Mouse (Mus musculus) right cerebral cortex, postnatal 14 days (tissue): ENCODE measurements around the gene Nemp1.

ENCODE experiments used
- DNase-seq: peaks from one replicate; pipeline ENCODE4 v3.0.0; 2022

The Nemp1 gene

GRCm38 (mm10) chr10:127728437-127728836 lies 61.7 kb downstream of the Nemp1 start:
- DNase-seq: no peak

- no peak for DNase-seq
Observed at GRCm38 (mm10) chr10:127730285-127730932, 63.7 kb downstream of the Nemp1 start.

- no peak for DNase-seq
Observed at GRCm38 (mm10) chr10:127730933-127731310, 64.2 kb downstream of the Nemp1 start.

- DNase-seq: no peak
Observed at GRCm38 (mm10) chr10:127731397-127731796, 64.7 kb downstream of the Nemp1 start.

GRCm38 (mm10) chr10:127734434-127734833 lies 67.7 kb downstream of the Nemp1 start:
- no peak for DNase-seq

- no peak for DNase-seq
Observed at GRCm38 (mm10) chr10:127736266-127736665, 69.6 kb downstream of the Nemp1 start.

GRCm38 (mm10) chr10:127736916-127737315 lies 70.2 kb downstream of the Nemp1 start:
- no peak for DNase-seq

- DNase-seq: no peak
Observed at GRCm38 (mm10) chr10:127737552-127737951, 70.9 kb downstream of the Nemp1 start.

- DNase-seq: no peak
Observed at GRCm38 (mm10) chr10:127738151-127738882, 71.6 kb downstream of the Nemp1 start.

- DNase-seq: peak; percentile 81
Observed at GRCm38 (mm10) chr10:127739083-127739660, 72.5 kb downstream of the Nemp1 start, which contains the start of gene Zbtb39. TSS of gene Zbtb39 (plus strand) at chr10:127739538.

- DNase-seq: no peak
Observed at GRCm38 (mm10) chr10:127739661-127740161, 73.0 kb downstream of the Nemp1 start.

GRCm38 (mm10) chr10:127744661-127745060 lies 78.0 kb downstream of the Nemp1 start:
- DNase-seq: no peak

GRCm38 (mm10) chr10:127745886-127746285 lies 79.2 kb downstream of the Nemp1 start:
- no peak for DNase-seq

- DNase-seq: no peak
Observed at GRCm38 (mm10) chr10:127747254-127747653, 80.6 kb downstream of the Nemp1 start.

GRCm38 (mm10) chr10:127748847-127749612 lies 82.3 kb downstream of the Nemp1 start:
- no peak for DNase-seq

- no peak for DNase-seq
Observed at GRCm38 (mm10) chr10:127750136-127750777, 83.6 kb downstream of the Nemp1 start.
